ENCODE assay signal across 26 mouse cellular contexts in the genomic region with DNA sequence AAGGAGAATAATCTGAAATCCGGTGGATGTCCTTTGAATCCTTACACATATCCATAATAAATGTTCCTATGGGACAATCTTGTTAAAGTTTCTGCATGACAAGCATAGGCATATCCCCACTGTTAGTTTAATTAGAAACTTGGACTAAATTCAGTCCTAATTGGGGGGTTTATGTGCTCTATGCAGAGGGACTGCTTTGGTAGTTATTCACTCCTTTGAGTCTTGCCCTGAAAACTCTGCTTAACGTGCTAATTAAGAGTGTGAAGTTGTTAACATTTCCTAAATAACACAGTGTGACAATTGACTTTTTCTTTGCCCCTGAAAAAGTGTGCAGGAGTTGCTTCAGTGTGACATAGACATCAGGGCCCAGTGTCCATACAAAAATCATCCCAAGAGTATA.
A peak's percentile ranks its signal among the peaks of the same experiment; 100 is the strongest.
DNase-seq lines count a peak whose midpoint lies in the region; ATAC-seq and TF ChIP-seq lines count a peak whose summit lies in the region.
"Had no signal": no experiment of that assay in that cellular context is flagged by ENCODE, and none has a peak within 500 bp of the region (broad histone marks: within the 10 kb centered on the region; RNA-seq: fewer than 3 reads in every experiment).

No protein-coding gene starts in this region.

- no peak overlapping the region for H3K27ac ChIP-seq in forebrain, embryonic 11.5 days (ENCODE audit: low read depth, low read length)
- H3K27ac ChIP-seq in forebrain, postnatal 0 days (ENCODE audit: low read depth, low read length): no peak overlapping the region
- no peak overlapping the region for H3K27ac ChIP-seq in forebrain, embryonic 14.5 days (ENCODE audit: low read depth, low read length)
- no peak overlapping the region for H3K27ac ChIP-seq in forebrain, embryonic 16.5 days (ENCODE audit: low read length)
- H3K27ac ChIP-seq in left cerebral cortex, adult 2 months: no peak overlapping the region
- H3K27ac ChIP-seq in lung, postnatal 0 days (ENCODE audit: low read length): no peak overlapping the region
- H3K27ac ChIP-seq: embryonic facial prominence, embryonic 13.5 days; embryonic facial prominence, embryonic 15.5 days had no signal

- H3K9me3 ChIP-seq in forebrain, embryonic 11.5 days (ENCODE audit: control insufficient read depth, low read length): no peaks in the 10 kb centered on the region
- no peaks in the 10 kb centered on the region for H3K9me3 ChIP-seq in forebrain, postnatal 0 days (ENCODE audit: low read length)
- no peaks in the 10 kb centered on the region for H3K9me3 ChIP-seq in forebrain, embryonic 14.5 days (replicated peaks; ENCODE audit: control insufficient read depth, low read length)
- H3K9me3 ChIP-seq in forebrain, embryonic 16.5 days (ENCODE audit: control insufficient read depth, low read length): no peaks in the 10 kb centered on the region
- H3K9me3 ChIP-seq in lung, postnatal 0 days (ENCODE audit: low read length): no peaks in the 10 kb centered on the region
- H3K9me3 ChIP-seq: embryonic facial prominence, embryonic 13.5 days; embryonic facial prominence, embryonic 15.5 days; G1E had no signal

- no peaks in the 10 kb centered on the region for H3K27me3 ChIP-seq in forebrain, embryonic 11.5 days (ENCODE audit: control insufficient read depth, insufficient read depth, low read length)
- H3K27me3 ChIP-seq in forebrain, postnatal 0 days (ENCODE audit: insufficient read depth, low read length): no peaks in the 10 kb centered on the region
- no peaks in the 10 kb centered on the region for H3K27me3 ChIP-seq in forebrain, embryonic 14.5 days (replicated peaks; ENCODE audit: control insufficient read depth, insufficient read depth, low read length)
- H3K27me3 ChIP-seq in forebrain, embryonic 16.5 days (replicated peaks; ENCODE audit: control insufficient read depth, insufficient read depth, low read length): no peaks in the 10 kb centered on the region
- no peaks in the 10 kb centered on the region for H3K27me3 ChIP-seq in lung, postnatal 0 days (replicated peaks; ENCODE audit: insufficient read depth, low read length)
- H3K27me3 ChIP-seq: CH12.LX; embryonic facial prominence, embryonic 13.5 days; embryonic facial prominence, embryonic 15.5 days had no signal

- TF ChIP-seq CTCF in forebrain, postnatal 0 days (IDR thresholded peaks at IDR 0.05; ENCODE audit: low read depth): no peak
- no peak for TF ChIP-seq CTCF in brain, embryonic 14.5 days (IDR thresholded peaks at IDR 0.05; ENCODE audit: borderline replicate concordance, extremely low read depth, insufficient read depth, insufficient read length)
- TF ChIP-seq CTCF in left cerebral cortex, adult 2 months (IDR thresholded peaks at IDR 0.05): no peak
- no peak for TF ChIP-seq CTCF in lung, postnatal 0 days (IDR thresholded peaks at IDR 0.05)

- TF ChIP-seq POLR2A in brain, embryonic 14.5 days (IDR thresholded peaks at IDR 0.05; ENCODE audit: borderline replicate concordance, extremely low read depth, insufficient read depth, insufficient read length, poor library complexity, severe bottlenecking): no peak

- H3K4me3 ChIP-seq in forebrain, embryonic 11.5 days (ENCODE audit: low read depth, low read length): no peak overlapping the region
- H3K4me3 ChIP-seq in forebrain, postnatal 0 days (ENCODE audit: low read depth, low read length): no peak overlapping the region
- H3K4me3 ChIP-seq in forebrain, embryonic 14.5 days (ENCODE audit: low read depth, low read length): no peak overlapping the region
- no peak overlapping the region for H3K4me3 ChIP-seq in forebrain, embryonic 16.5 days (replicated peaks; ENCODE audit: low read length)
- H3K4me3 ChIP-seq in left cerebral cortex, adult 2 months: no peak overlapping the region
- no peak overlapping the region for H3K4me3 ChIP-seq in lung, postnatal 0 days (ENCODE audit: low read depth, low read length)
- H3K4me3 ChIP-seq: embryonic facial prominence, embryonic 13.5 days; embryonic facial prominence, embryonic 15.5 days; erythroblast, embryonic 14.5 days had no signal

- ATAC-seq in forebrain, embryonic 11.5 days (replicated peaks; ENCODE audit: low FRiP score): peak; percentile 46
- ATAC-seq in forebrain, postnatal 0 days: no peak
- ATAC-seq in forebrain, embryonic 14.5 days: peak; percentile 67
- ATAC-seq in forebrain, embryonic 16.5 days: peak; percentile 43
- no peak for ATAC-seq in lung, postnatal 0 days
- ATAC-seq: activated CD4-positive, CD25-positive, alpha-beta regulatory T cell, adult 4 months; CD4-positive, CD25-positive, alpha-beta regulatory T cell, adult 4 months; Patski had no signal

- WGBS in forebrain, embryonic 11.5 days: 46% methylated on average over 2 of the region's 2 CpGs
- WGBS in forebrain, postnatal 0 days: 20% methylated on average over 2 of the region's 2 CpGs
- WGBS in forebrain, embryonic 14.5 days: 13% methylated on average over 2 of the region's 2 CpGs
- WGBS in forebrain, embryonic 16.5 days: 16% methylated on average over 2 of the region's 2 CpGs
- 64% methylated on average over 2 of the region's 2 CpGs for WGBS in lung, postnatal 0 days

- H3K4me2 ChIP-seq in forebrain, embryonic 11.5 days (ENCODE audit: low read depth, low read length, severe bottlenecking): no peak overlapping the region
- no peak overlapping the region for H3K4me2 ChIP-seq in forebrain, postnatal 0 days (ENCODE audit: low read depth)
- H3K4me2 ChIP-seq in forebrain, embryonic 14.5 days (ENCODE audit: low read length): no peak overlapping the region
- no peak overlapping the region for H3K4me2 ChIP-seq in forebrain, embryonic 16.5 days (ENCODE audit: low read length)
- no peak overlapping the region for H3K4me2 ChIP-seq in lung, postnatal 0 days (replicated peaks; ENCODE audit: low read depth, low read length)
- H3K4me2 ChIP-seq: embryonic facial prominence, embryonic 13.5 days; embryonic facial prominence, embryonic 15.5 days had no signal

- intact Hi-C loops in left cerebral cortex, adult 2 months (cut with DNase I): no loop called here

- H3K9ac ChIP-seq in forebrain, embryonic 11.5 days (ENCODE audit: low read length): no peak overlapping the region
- no peak overlapping the region for H3K9ac ChIP-seq in forebrain, postnatal 0 days
- H3K9ac ChIP-seq in forebrain, embryonic 14.5 days (ENCODE audit: low read length): no peak overlapping the region
- H3K9ac ChIP-seq in forebrain, embryonic 16.5 days (replicated peaks; ENCODE audit: low read depth, low read length): no peak overlapping the region
- no peak overlapping the region for H3K9ac ChIP-seq in lung, postnatal 0 days (replicated peaks; ENCODE audit: low read depth)
- H3K9ac ChIP-seq: embryonic facial prominence, embryonic 13.5 days; embryonic facial prominence, embryonic 15.5 days had no signal

- no peaks in the 10 kb centered on the region for H3K36me3 ChIP-seq in forebrain, embryonic 11.5 days (ENCODE audit: control insufficient read depth, insufficient read depth, low read length)
- no peaks in the 10 kb centered on the region for H3K36me3 ChIP-seq in forebrain, postnatal 0 days (ENCODE audit: insufficient read depth)
- no peaks in the 10 kb centered on the region for H3K36me3 ChIP-seq in forebrain, embryonic 14.5 days (ENCODE audit: control insufficient read depth, insufficient read depth, low read length)
- H3K36me3 ChIP-seq in forebrain, embryonic 16.5 days (ENCODE audit: control insufficient read depth, insufficient read depth): no peaks in the 10 kb centered on the region
- no peaks in the 10 kb centered on the region for H3K36me3 ChIP-seq in lung, postnatal 0 days (ENCODE audit: insufficient read depth, low read length)
- H3K36me3 ChIP-seq: embryonic facial prominence, embryonic 13.5 days; embryonic facial prominence, embryonic 15.5 days; G1E had no signal

- DNase-seq in forebrain, embryonic 11.5 days (ENCODE audit: low spot score): no peak
- no peak for DNase-seq in forebrain, postnatal 0 days
- peak; percentile 66 for DNase-seq in brain, embryonic 14.5 days (ENCODE audit: low read depth)
- DNase-seq in forebrain, embryonic 14.5 days (ENCODE audit: low spot score): peak; percentile 55
- no peak for DNase-seq in left cerebral cortex, adult 2 months (ENCODE audit: extremely low spot score in 1 of 2, low spot score in 2 of 2)
- no peak for DNase-seq in lung, postnatal 0 days (ENCODE audit: low spot score)
- DNase-seq: adrenal gland, adult 8-10 months; adrenal gland, postnatal 14 days; adrenal gland, postnatal 36 days; B cell, adult 2 months; cerebellum, adult 11 months; cerebellum, adult 18-20 months; cerebellum, adult 8-10 months; cerebellum, adult 9-11 months; cerebellum, postnatal 14 days; cerebellum, postnatal 36 days; embryo, embryonic 11 days had no signal

- H3K4me1 ChIP-seq in forebrain, embryonic 11.5 days (replicated peaks; ENCODE audit: control insufficient read depth, insufficient read depth, low read length): no peaks in the 10 kb centered on the region
- H3K4me1 ChIP-seq in forebrain, postnatal 0 days (ENCODE audit: insufficient read depth): no peaks in the 10 kb centered on the region
- H3K4me1 ChIP-seq in forebrain, embryonic 14.5 days (ENCODE audit: control insufficient read depth, insufficient read depth, low read length): no peaks in the 10 kb centered on the region
- no peaks in the 10 kb centered on the region for H3K4me1 ChIP-seq in forebrain, embryonic 16.5 days (replicated peaks; ENCODE audit: control insufficient read depth, insufficient read depth, low read length)
- H3K4me1 ChIP-seq in lung, postnatal 0 days (ENCODE audit: insufficient read depth, low read depth, low read length): no peaks in the 10 kb centered on the region
- H3K4me1 ChIP-seq: embryonic facial prominence, embryonic 13.5 days; embryonic facial prominence, embryonic 15.5 days had no signal

- no peak for TF ChIP-seq EP300 in lung, postnatal 0 days (IDR thresholded peaks at IDR 0.05)

Comparison
In these comparisons a context has a peak if more than half of its experiments do, and no peak if none do; other contexts are left out.
1. ATAC-seq: peak in forebrain, embryonic 11.5 days (single experiment), forebrain, embryonic 14.5 days (single experiment) and forebrain, embryonic 16.5 days (single experiment); none in forebrain, postnatal 0 days (single experiment) and lung, postnatal 0 days (single experiment).
2. DNase-seq: peak in brain, embryonic 14.5 days (single experiment) and forebrain, embryonic 14.5 days (single experiment); none in forebrain, embryonic 11.5 days (single experiment), forebrain, postnatal 0 days (single experiment), left cerebral cortex, adult 2 months (0 of 2) and lung, postnatal 0 days (single experiment).